Comparison of ENCODE assay signal across 20 mouse cellular contexts in the genomic region with DNA sequence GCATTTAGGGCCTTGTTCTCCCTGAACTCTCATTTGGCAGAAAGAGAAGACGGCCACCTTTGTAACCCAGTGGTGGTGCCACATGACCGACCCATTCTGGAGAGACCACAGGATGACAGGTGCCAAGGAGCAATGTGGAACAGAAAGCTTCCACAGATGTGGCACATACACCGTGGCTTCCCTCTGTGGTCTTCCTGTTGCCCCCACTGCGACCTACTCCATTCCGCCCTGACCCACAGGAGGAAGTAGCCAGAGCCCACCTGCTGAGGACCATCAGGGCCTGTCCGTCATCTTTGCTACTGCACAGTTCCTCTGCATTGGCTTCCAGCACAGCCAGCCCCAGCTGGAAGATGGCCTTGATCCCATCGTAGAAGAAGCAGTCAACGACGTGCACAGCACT.
"Had no signal": no experiment of that assay in that cellular context is flagged by ENCODE, and none has a peak within 500 bp of the region (broad histone marks: within the 10 kb centered on the region; RNA-seq: fewer than 3 reads in every experiment).

No protein-coding gene starts in this region.

- H3K27ac ChIP-seq: limb, embryonic 10.5 days; limb, embryonic 13.5 days; liver, embryonic 13.5 days; macrophage; midbrain, embryonic 10.5 days; neural tube, embryonic 13.5 days; stomach, embryonic 15.5 days had no signal

- H3K9ac ChIP-seq: limb, embryonic 13.5 days; liver, embryonic 13.5 days; lung, embryonic 14.5 days; neural tube, embryonic 13.5 days; stomach, embryonic 15.5 days had no signal

- DNase-seq: kidney, adult 18-20 months; kidney, adult 9 months; kidney, postnatal 14 days; kidney, postnatal 4 days; liver; liver, embryonic 13.5 days; lung, embryonic 14.5 days; midbrain, embryonic 14.5 days; retina, postnatal 1 day; right cerebral cortex, postnatal 25 days; spleen, adult 18-20 months; thymus, postnatal 25 days had no signal

- H3K27me3 ChIP-seq: limb, embryonic 13.5 days; liver, embryonic 13.5 days; neural tube, embryonic 13.5 days; stomach, embryonic 15.5 days had no signal

- H3K4me2 ChIP-seq: limb, embryonic 13.5 days; liver, embryonic 13.5 days; lung, embryonic 14.5 days; neural tube, embryonic 13.5 days; stomach, embryonic 15.5 days had no signal

- H3K9me3 ChIP-seq: limb, embryonic 10.5 days; limb, embryonic 13.5 days; liver, embryonic 13.5 days; megakaryocyte, embryonic 14.5 days; midbrain, embryonic 10.5 days; neural tube, embryonic 13.5 days; stomach, embryonic 15.5 days had no signal

- H3K4me3 ChIP-seq: limb, embryonic 10.5 days; limb, embryonic 13.5 days; liver, embryonic 13.5 days; megakaryocyte, embryonic 14.5 days; midbrain, embryonic 10.5 days; neural tube, embryonic 13.5 days; stomach, embryonic 15.5 days had no signal

- H3K4me1 ChIP-seq: limb, embryonic 10.5 days; limb, embryonic 13.5 days; midbrain, embryonic 10.5 days; neural tube, embryonic 13.5 days; stomach, embryonic 15.5 days had no signal

- ATAC-seq: lung, postnatal 0 days had no signal

- H3K36me3 ChIP-seq: stomach, embryonic 15.5 days had no signal
